Mouse (Mus musculus) brain, embryonic 14.5 days (tissue): ENCODE results near the gene Slc25a40.

Experiments
- CTCF ChIP-seq: fragments of 200-500 bp; IDR thresholded peaks from 2 replicates; pipeline ENCODE4 v1.5.1; 2012; ENCODE audit warnings: inconsistent platforms, mild to moderate bottlenecking, moderate library complexity, borderline replicate concordance; ENCODE audit not compliant: insufficient read depth, insufficient read length; ENCODE audit errors: extremely low read depth
- POLR2A ChIP-seq: fragments of 200-500 bp; IDR thresholded peaks from 2 replicates; pipeline ENCODE4 v1.6.1; 2012; ENCODE audit warnings: mild to moderate bottlenecking, inconsistent platforms, borderline replicate concordance; ENCODE audit not compliant: poor library complexity, insufficient read depth, insufficient read length, severe bottlenecking; ENCODE audit errors: extremely low read depth

DNA sequence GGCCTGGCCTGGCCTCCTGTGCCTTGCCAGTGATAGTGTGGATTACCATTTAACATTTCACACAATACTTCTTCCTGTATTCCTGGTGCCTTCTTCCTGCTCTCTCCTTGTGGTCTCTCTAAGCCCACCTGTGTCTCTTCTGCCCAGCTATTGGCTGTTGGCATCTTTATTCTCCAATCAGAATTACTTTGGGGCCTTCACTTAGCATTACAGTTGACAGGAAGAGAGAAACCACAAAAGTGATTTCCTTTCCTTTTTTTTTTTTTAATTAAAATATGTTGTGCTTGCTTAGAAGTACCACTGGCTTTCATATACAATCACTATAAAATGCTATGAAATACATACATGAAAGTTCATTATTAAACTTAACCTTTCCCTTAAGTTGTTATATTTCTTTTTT, 32.9 kb downstream of the Slc25a40 start:
- TF ChIP-seq CTCF (no peak), POLR2A (no peak)
